Mouse (Mus musculus) right cerebral cortex, postnatal 25 days (tissue): ENCODE data around the gene Foxm1.
"Not testable (repeated sequence)": the region's sequence is repeated elsewhere in the genome, so short reads cannot be mapped to it uniquely, and the experiment has no call there.

Source experiments
- DNase-seq: peaks from one replicate; pipeline ENCODE4 v3.0.0; 2022

The Foxm1 gene

GRCm38 (mm10) chr6:128376371-128377085 is 13.8 kb downstream of the Foxm1 start:
- no peak for DNase-seq

DNA sequence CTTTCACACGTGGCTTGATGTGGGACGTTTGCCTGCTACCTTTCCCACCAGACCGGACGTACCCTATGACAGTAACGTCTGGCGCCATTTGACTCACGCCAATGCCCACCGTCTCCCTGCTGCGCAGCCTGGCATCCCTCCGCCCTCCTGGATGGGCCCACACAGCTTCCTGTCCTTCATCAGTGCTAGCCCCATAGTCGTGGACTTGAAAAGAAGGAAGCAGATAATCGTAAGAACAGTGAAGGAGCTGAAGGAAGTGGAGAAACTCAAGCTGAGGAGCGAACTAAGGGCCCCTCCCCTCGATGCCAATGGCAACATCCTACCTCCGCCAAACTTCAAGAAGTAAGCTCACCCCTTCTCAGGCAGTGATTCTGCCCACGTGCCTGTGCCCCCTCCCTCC is 16.9 kb downstream of the Foxm1 start:
- DNase-seq: no peak

DNA sequence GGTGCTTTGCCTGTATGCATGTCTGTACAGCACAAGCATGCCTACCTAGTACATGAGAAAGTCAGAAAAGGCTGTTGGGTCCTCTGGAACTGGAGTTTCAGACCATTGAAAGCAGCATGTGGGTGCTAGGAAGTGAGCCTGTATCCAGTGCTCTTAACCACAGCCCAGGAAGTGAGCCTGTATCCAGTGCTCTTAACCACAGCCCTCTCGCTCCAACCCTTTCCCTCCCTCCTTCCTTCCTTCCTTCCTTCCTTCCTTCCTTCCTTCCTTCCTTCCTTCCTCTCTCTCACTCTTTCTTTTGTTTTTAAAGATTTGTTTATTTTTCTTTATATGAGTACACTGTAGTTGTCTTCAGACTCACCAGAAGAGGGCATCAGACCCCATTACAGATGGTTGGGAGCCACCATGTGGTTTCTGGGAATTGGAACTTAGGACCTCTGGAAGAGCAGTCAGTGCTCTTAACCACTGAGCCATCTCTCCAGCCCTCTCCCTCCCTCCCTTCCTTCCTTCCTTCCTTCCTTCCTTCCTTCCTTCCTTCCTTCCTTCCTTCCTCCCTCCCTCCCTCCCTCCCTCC is 17.9 kb downstream of the Foxm1 start:
- DNase-seq: not testable (repeated sequence)

- DNase-seq: no peak
Measured at GRCm38 (mm10) chr6:128381254-128381653, 18.5 kb downstream of the Foxm1 start.

GRCm38 (mm10) chr6:128383752-128384151 is 21.0 kb downstream of the Foxm1 start:
- DNase-seq: no peak

DNA sequence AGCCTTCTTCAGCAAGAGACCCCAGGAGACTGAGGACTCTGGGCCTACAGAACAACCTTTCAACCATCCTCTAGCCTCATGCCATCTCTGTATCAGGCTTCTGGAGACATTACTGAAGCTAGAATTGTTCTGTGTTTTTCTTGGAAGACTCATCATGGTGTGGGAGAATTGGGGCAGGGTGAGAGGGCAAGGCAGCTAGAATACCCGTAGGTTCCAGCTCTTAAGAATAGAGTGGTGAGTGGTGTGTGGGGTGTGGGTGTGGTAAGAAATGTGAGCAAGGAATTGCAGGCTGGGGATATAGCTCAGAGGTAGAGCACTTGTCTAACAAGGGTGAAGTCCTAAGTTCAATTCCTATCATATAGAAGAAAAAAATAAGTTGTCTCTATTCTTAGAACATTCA is 22.3 kb downstream of the Foxm1 start:
- DNase-seq: no peak

- DNase-seq: no peak
Measured at GRCm38 (mm10) chr6:128389185-128389584, 26.4 kb downstream of the Foxm1 start.

GRCm38 (mm10) chr6:128390683-128391082 is 27.9 kb downstream of the Foxm1 start:
- no peak for DNase-seq

- DNase-seq: no peak
Measured at GRCm38 (mm10) chr6:128397574-128398261, 35.0 kb downstream of the Foxm1 start.

DNA sequence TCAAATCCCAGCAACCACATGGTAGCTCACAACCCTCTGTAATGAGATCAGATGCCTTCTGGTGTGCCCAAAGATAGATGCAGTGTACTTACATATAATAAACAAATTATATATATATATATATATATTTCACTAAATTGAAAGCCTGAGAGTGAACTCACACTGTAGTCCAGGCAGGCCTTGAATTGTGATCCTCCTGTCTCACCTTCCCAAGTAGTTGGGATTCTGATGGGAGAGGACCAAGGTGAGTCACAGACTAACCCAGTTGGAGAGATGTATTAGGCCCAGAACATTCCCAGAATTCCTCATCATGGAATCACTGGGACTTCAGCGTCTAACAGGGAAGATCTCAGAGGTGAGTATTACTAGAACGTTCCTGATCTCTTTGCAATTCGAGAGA is 36.2 kb downstream of the Foxm1 start, which contains the start of gene Nrip2:
Gene Nrip2 (plus strand): TSS at position 301 of the 400 bp plus-strand sequence.
- no peak for DNase-seq

DNA sequence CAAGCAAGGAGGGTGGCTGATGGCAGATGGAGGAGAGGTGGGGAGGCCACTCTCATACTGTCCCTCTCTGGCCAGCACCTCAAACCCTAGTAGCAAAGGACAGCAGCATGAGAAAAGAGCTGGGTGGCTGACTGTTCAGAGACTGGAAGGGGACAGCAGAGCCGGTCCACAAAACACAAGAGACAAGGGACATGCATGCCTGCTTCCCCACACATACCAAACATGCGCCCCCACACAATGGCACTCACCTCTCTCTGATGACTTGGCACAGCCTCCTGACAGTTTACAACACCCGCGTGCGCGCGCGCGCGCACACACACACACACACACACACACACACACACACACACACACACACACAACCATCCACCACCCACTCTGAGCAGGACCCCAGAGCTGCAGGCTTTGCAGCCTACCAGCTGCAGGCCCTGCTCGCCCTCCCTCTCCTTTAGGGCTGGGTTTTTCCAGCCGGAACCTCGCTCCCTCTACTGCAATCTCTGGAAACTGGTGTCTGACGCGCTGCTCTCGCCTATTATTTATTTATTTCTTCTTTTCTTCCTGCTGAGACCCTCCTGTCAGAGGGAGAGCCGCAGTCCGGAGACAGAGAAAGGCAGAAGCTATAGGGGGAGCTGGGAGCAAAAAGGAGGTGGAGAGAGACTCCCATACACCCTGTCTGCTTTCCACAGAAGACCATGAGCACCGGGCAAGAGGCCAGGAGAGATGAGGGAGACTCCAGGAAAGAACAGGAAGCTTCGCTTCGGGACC is 36.8 kb downstream of the Foxm1 start:
- DNase-seq: peak; percentile 36

DNA sequence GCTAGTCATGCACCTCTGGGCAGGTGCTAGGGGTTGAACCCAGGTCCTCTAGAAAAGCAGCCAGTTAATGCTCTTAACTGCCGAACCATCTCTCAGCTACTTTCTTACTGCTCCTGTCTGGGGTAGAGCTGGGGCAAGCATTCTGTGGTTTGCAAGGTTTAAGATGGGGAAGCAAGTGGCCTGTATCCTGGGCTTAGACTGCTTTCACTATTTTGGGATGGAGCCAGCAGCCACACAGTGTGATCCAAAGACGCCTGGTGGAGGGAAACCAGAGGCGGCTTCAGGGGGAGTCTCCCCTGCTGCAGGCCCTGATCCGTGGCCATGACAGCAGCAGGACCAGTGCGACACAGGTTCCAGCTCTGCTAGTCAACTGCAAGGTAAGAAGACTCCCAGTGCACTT is 41.9 kb downstream of the Foxm1 start:
- DNase-seq: no peak

DNA sequence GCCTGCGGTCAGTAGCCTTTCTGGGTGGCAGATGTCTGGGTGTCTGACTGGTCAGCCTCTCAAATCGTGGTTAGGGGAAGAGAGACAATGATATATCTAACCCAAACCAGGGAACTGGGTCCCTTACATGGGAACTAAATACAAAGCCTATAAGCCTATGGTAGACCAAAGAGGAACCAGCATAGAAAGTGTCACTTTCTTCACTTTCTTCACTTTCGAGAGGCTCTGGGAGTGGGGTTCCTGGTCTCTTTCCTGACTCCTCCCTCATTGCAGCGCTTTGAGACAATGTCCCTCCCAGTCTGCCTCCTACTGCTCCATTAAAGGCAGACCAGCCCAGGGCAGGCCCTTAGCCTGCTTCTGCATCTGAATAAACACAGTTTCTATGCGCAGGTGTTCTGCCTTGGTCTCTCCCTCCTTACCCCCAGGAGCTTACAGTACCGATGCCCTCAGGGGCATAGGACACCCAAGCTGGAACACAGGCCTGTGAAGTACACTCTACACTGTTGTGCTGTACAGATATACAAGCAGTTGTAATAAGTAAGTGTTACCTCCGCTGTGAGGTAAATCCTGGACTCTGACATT is 45.9 kb downstream of the Foxm1 start:
- no peak for DNase-seq

DNA sequence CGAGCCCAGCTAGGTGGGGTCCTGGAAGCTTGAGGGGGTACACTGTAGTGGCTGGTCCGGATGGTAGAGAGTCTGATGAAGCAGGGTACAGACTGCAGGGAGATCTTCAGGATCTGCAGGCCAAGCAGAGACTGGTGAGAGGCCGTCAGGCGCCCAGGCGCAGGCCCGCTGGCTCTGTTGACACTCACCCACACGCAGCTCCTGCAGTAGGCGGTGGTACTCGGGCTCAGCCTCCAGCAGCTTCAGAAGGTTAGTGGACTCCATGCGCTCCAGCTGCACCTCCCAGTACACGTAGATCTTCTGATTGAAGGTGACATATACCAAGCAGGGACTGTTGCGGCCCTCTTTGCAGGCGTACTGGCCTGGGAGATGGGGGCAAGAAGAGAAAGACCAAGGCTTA is 47.5 kb downstream of the Foxm1 start:
- no peak for DNase-seq

DNA sequence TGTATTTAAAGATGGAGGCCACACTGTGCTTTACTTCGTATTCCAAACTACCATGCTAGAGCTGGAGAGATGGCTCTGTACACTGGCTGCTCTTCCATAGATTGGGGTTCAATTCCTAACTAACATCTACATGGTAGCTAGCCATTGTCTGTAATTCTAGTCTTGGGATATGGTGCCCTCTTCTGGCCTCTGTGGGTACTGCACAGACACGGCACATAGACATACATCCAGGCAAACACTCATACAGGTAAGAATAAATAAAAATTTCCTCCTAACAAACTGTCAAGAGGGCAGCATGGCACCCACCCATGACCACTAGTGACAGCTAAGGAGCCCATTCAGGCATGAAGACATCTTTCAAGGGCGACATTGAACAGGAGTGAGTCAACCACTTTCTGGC is 48.3 kb downstream of the Foxm1 start:
- DNase-seq: peak; percentile 73

DNA sequence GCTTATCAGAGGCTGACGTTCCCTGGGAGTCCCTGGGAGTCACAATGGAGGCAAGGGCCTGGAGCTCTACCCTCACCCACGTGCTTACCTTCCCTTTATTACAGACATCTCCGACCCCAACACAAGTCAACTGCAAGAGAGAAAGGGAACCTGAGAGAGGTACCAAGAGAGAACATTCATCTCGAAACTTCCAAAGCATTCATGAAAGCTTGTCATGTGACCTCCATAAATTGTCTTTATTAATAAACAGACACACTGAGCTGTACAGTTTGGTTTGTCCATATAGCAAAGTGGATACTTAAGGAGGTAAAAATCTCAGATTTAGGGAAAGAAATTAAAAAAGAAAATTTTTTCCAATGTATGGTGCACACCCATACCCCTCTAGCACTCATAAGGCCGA is 53.4 kb downstream of the Foxm1 start:
- DNase-seq: no peak

DNA sequence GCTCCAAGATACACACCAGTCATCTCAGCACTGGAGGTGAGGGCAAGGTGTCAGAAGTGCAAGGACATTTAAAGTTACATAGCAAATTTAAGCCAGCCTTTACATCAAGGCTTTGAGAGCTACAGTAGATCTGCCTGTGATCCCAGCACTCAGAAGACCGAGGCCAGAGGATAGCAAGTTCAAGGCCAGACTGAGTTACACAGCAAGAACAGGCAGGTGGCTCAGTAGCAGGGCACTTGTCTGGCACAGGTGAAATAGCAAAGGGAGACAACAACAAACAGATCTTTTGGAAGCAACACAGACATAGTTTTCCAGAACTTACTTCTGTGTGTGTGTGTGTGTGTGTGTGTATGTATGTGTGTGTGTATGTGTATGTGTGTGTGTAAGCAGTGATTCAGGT is 55.3 kb downstream of the Foxm1 start:
- DNase-seq: no peak

GRCm38 (mm10) chr6:128421036-128421435 is 58.3 kb downstream of the Foxm1 start:
- no peak for DNase-seq

DNA sequence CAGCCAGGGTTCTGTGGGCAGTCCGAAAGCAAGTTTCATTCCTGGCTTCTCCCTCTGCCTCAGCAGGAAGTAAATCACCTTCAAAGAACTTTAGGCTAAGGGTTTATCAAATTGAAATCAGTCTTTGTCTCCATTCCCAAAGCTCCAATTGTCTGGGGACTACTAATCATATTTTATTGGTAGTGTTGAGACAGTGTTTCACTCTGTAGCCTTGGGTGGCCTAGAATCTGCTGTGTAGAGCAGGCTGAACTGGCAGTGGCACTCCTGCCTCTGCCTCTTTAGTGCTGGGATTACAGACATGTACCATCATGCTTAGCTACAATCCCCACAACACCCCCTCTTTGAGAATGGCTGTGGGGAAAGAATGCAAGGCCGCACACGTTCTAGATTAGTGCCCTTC is 58.7 kb downstream of the Foxm1 start:
- no peak for DNase-seq

DNA sequence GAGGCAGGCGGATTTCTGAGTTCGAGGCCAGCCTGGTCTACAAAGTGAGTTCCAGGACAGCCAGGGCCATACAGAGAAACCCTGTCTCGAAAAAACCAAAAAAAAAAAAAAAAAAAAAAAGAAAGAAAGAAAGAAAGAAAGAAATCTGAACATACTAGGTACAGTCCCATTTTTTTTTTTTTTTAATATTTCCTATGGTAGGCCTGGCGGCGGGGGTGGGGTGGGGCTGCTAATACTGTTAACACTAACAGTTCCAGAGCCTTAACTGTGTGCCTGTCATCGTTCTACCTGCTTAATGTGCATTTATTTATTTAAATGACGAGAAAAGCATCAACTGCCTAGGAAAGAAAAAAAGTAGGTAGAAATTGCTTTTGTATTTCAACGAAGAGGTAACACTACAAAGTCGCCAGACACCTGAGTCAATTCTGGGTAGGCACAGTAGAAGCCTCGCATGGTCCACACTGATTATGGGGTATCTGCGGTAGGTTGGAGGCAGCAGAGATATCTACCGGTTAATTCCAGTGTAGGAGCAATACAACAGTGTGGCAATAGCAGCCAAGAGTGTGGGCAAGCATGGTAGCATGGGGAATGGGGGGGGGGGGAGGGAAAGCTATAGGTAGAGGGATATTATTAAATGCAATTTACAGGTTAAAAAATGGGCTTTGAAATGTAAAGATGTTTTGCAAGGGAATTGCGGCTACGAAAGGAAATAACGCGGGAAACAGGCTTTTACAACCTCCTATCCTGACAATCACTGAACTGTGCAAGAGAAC is 60.9 kb downstream of the Foxm1 start:
- no peak for DNase-seq

GRCm38 (mm10) chr6:128424269-128425019 is 61.7 kb downstream of the Foxm1 start, which contains the start of gene Itfg2:
Gene Itfg2, minus strand, starts transcription at chr6:128424931.
- DNase-seq: peak; percentile 96
